In the genomic region with DNA sequence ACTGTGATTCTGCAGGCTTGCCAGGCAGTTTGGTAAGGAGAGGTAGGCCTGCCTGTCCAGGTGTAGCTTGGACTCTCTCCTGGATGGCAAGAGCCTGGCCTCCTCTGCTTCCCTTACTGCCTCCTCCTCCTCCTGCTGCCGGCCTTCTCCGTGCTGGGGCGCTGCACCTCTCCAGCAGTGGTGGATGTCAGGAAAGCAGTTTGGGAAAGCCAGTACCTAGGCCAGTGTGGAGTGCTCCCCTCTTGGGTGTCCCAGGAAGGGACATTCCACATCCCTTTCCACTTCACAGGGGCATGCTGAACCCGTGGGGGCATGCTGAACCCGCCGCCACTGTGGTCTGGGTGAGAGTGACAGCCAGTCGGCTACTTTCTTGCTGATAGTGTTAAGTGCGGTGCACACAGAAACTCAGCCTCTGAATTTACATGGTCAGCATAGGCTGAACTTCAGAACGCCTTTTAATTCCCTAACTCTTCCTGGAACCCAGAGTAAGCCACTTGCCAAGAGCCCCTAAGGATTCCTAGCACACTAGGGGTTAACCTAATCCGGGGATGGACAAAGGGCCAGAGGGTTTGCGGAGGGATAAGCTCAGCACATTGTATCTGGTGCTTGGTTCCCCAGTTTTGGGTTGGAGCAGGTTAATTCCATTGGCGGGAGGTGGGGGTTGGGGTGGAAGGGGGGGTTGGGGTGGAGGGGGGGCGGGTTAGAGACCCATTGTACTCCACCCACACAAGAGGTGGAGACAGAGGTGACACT, we compare ENCODE assay signal across 8 mouse cellular contexts. TPM values are rescaled to one million over a fixed set of nuclear protein-coding genes. Genes with fewer than 3 reads are reported as not detected.
DNase-seq lines count a peak whose midpoint lies in the region; ATAC-seq and TF ChIP-seq lines count a peak whose summit lies in the region.

No protein-coding gene starts in this region.

- H3K4me1 ChIP-seq in embryonic facial prominence, embryonic 14.5 days (ENCODE audit: control insufficient read depth, insufficient read depth, low read length): peaks cover 30% of the 10 kb centered on the region
- peaks cover 18% of the 10 kb centered on the region; the same call in 1 of the 2 replicates for H3K4me1 ChIP-seq in kidney, postnatal 0 days (replicated peaks; ENCODE audit: insufficient read depth, low read length)
- peaks cover 74% of the 10 kb centered on the region for H3K4me1 ChIP-seq in neural tube, embryonic 13.5 days (replicated peaks)

- peak overlapping the region; percentile 95 for H3K4me2 ChIP-seq in embryonic facial prominence, embryonic 14.5 days (ENCODE audit: low read depth, low read length)
- peak overlapping the region; percentile 99 for H3K4me2 ChIP-seq in kidney, postnatal 0 days (ENCODE audit: low read length)
- peak overlapping the region; percentile 93 for H3K4me2 ChIP-seq in neural tube, embryonic 13.5 days

- no peaks in the 10 kb centered on the region for H3K36me3 ChIP-seq in embryonic facial prominence, embryonic 14.5 days (ENCODE audit: control insufficient read depth, insufficient read depth, low read length)
- H3K36me3 ChIP-seq in kidney, postnatal 0 days (ENCODE audit: insufficient read depth, low read length): no peaks in the 10 kb centered on the region
- no peaks in the 10 kb centered on the region for H3K36me3 ChIP-seq in neural tube, embryonic 13.5 days

- 8% methylated on average over 12 of the region's 13 CpGs for WGBS in embryonic facial prominence, embryonic 14.5 days
- 14% methylated on average over 13 of the region's 13 CpGs for WGBS in kidney, postnatal 0 days
- WGBS in neural tube, embryonic 13.5 days: 4% methylated on average over 13 of the region's 13 CpGs

- no peak for TF ChIP-seq CTCF in kidney, postnatal 0 days (IDR thresholded peaks at IDR 0.05; ENCODE audit: low read depth)

- no peak overlapping the region for H3K27ac ChIP-seq in embryonic facial prominence, embryonic 14.5 days (replicated peaks; ENCODE audit: low read depth, low read length)
- no peak overlapping the region for H3K27ac ChIP-seq in kidney, postnatal 0 days
- peak overlapping the region; percentile 98 for H3K27ac ChIP-seq in neural tube, embryonic 13.5 days (replicated peaks)

- no peaks in the 10 kb centered on the region for H3K9me3 ChIP-seq in embryonic facial prominence, embryonic 14.5 days (ENCODE audit: control insufficient read depth, low read length)
- H3K9me3 ChIP-seq in kidney, postnatal 0 days (replicated peaks; ENCODE audit: low read length): no peaks in the 10 kb centered on the region
- H3K9me3 ChIP-seq in neural tube, embryonic 13.5 days: no peaks in the 10 kb centered on the region

- no peaks in the 10 kb centered on the region for H3K27me3 ChIP-seq in embryonic facial prominence, embryonic 14.5 days (replicated peaks; ENCODE audit: control insufficient read depth, insufficient read depth, low read length)
- no peaks in the 10 kb centered on the region for H3K27me3 ChIP-seq in kidney, postnatal 0 days (ENCODE audit: insufficient read depth, low read length)
- H3K27me3 ChIP-seq in neural tube, embryonic 13.5 days: no peaks in the 10 kb centered on the region

- ATAC-seq in embryonic facial prominence, embryonic 14.5 days (ENCODE audit: low read depth): no peak
- ATAC-seq in kidney, postnatal 0 days (replicated peaks; ENCODE audit: low FRiP score, low read depth): no peak
- no peak for ATAC-seq in neural tube, embryonic 13.5 days (ENCODE audit: low read depth)

- peak; percentile 39 for DNase-seq in kidney, adult 9 months
- DNase-seq in kidney, adult 8-10 months: no peak
- DNase-seq in embryonic facial prominence, embryonic 14.5 days (ENCODE audit: low spot score): no peak
- DNase-seq in kidney, postnatal 0 days (ENCODE audit: low spot score): no peak
- DNase-seq in right cerebral cortex, adult 18-20 months: no peak
- no peak for DNase-seq in right cerebral cortex, postnatal 25 days
- DNase-seq in testis, postnatal 14 days (ENCODE audit: low spot score): no peak

- H3K9ac ChIP-seq in embryonic facial prominence, embryonic 14.5 days (ENCODE audit: low read depth, low read length): peak overlapping the region; percentile 95
- H3K9ac ChIP-seq in kidney, postnatal 0 days (ENCODE audit: low read depth, low read length): 0 out of 2 replicates have a peak overlapping the region, but pooled peaks have one; percentile 23
- H3K9ac ChIP-seq in neural tube, embryonic 13.5 days: peak overlapping the region; percentile 99

- H3K4me3 ChIP-seq in embryonic facial prominence, embryonic 14.5 days (ENCODE audit: low read depth, low read length): peak overlapping the region; percentile 85
- peak overlapping the region; percentile 82 for H3K4me3 ChIP-seq in kidney, postnatal 0 days (replicated peaks; ENCODE audit: low read depth, low read length)
- peak overlapping the region; percentile 95 for H3K4me3 ChIP-seq in neural tube, embryonic 13.5 days

RNA-seq across cellular contexts. Expression of a gene that starts 2.3 kb away (rescaled TPM):
- polyA plus RNA-seq in embryonic facial prominence, embryonic 14.5 days (2014; fragmentation: Nextera tagmentation; extraction: Ambion mirVana): 9.0 and 10.1 TPM in 2 replicates
- 3.7 and 3.9 TPM in 2 replicates for polyA plus RNA-seq in kidney, postnatal 0 days (2015; fragmentation: Nextera tagmentation; extraction: Ambion mirVana)
- polyA plus RNA-seq in neural tube, embryonic 13.5 days (2015; fragmentation: Nextera tagmentation; extraction: Ambion mirVana): 12.0 and 14.1 TPM in 2 replicates

Comparison
In these comparisons a context has a peak if more than half of its experiments do, and no peak if none do; other contexts are left out.
1. H3K9ac ChIP-seq: peak in every context shown above with its lines; median percentile 99 in neural tube, embryonic 13.5 days; 95 in embryonic facial prominence, embryonic 14.5 days; 23 in kidney, postnatal 0 days.